Mouse (Mus musculus): ENCODE measurements around the gene Hspg2.

GRCm38 (mm10) chr4:137478306-137478705, 9.7 kb downstream of the Hspg2 start:
- TF ChIP-seq CTCF (conservative IDR thresholded peaks at IDR 0.05 in 1 of 2, IDR thresholded peaks at IDR 0.05 in 1 of 2; ENCODE audit: low read depth in 2 of 2, low read length in 2 of 2) (no peak), MAX (IDR thresholded peaks at IDR 0.05; ENCODE audit: low read length) (no peak), ZKSCAN1 (IDR thresholded peaks at IDR 0.05; ENCODE audit: borderline replicate concordance, low read depth, low read length) (no peak), EP300 (IDR thresholded peaks at IDR 0.05; ENCODE audit: low read length) (no peak)

All from CH12.LX (cell line).